Mouse (Mus musculus): Measurements from ENCODE around the gene Ncor2.
"Not testable (repeated sequence)": the region's sequence is repeated elsewhere in the genome, so short reads cannot be mapped to it uniquely, and the experiment has no call there.

The Ncor2 gene

GRCm38 (mm10) chr5:125179007-125179734 is at the start of gene Ncor2:
Ncor2 (minus strand) TSS chr5:125179219.
- in situ Hi-C loops (cut with MboI; ENCODE audit: low pct_unique_long_range_greater_than_20kb in 1 of 2, low sequenced_read_pairs in 2 of 2, unreplicated experiment in 1 of 2): no loop called here

GRCm38 (mm10) chr5:125227699-125228098 is 48.7 kb upstream of the Ncor2 start:
- in situ Hi-C loops (cut with MboI; ENCODE audit: low pct_unique_long_range_greater_than_20kb in 1 of 2, low sequenced_read_pairs in 2 of 2, unreplicated experiment in 1 of 2): no loop called here

GRCm38 (mm10) chr5:125226229-125226634 is 47.2 kb upstream of the Ncor2 start:
- in situ Hi-C loops (cut with MboI; ENCODE audit: low pct_unique_long_range_greater_than_20kb in 1 of 2, low sequenced_read_pairs in 2 of 2, unreplicated experiment in 1 of 2): no loop called here

GRCm38 (mm10) chr5:125224925-125225324 is 45.9 kb upstream of the Ncor2 start:
- in situ Hi-C loops (cut with MboI; ENCODE audit: low pct_unique_long_range_greater_than_20kb in 1 of 2, low sequenced_read_pairs in 2 of 2, unreplicated experiment in 1 of 2): no loop called here

- in situ Hi-C loops (cut with MboI; ENCODE audit: low pct_unique_long_range_greater_than_20kb in 1 of 2, low sequenced_read_pairs in 2 of 2, unreplicated experiment in 1 of 2): no loop called here
Observed at GRCm38 (mm10) chr5:125223961-125224360, 44.9 kb upstream of the Ncor2 start.

GRCm38 (mm10) chr5:125222706-125223105 is 43.7 kb upstream of the Ncor2 start:
- in situ Hi-C loops (cut with MboI; ENCODE audit: low pct_unique_long_range_greater_than_20kb in 1 of 2, low sequenced_read_pairs in 2 of 2, unreplicated experiment in 1 of 2): no loop called here

- in situ Hi-C loops (cut with MboI; ENCODE audit: low pct_unique_long_range_greater_than_20kb in 1 of 2, low sequenced_read_pairs in 2 of 2, unreplicated experiment in 1 of 2): no loop called here
Observed at GRCm38 (mm10) chr5:125221868-125222267, 42.8 kb upstream of the Ncor2 start.

GRCm38 (mm10) chr5:125217426-125218170 is 38.6 kb upstream of the Ncor2 start:
- in situ Hi-C loops (cut with MboI; ENCODE audit: low pct_unique_long_range_greater_than_20kb in 1 of 2, low sequenced_read_pairs in 2 of 2, unreplicated experiment in 1 of 2): loop anchor here in 1 of 2 experiments (5.0 kb wide), 1 partner anchor 40 kb away; no protein-coding TSS in a partner anchor

- in situ Hi-C loops (cut with MboI; ENCODE audit: low pct_unique_long_range_greater_than_20kb in 1 of 2, low sequenced_read_pairs in 2 of 2, unreplicated experiment in 1 of 2): loop anchor here in 1 of 2 experiments (5.0 kb wide), 1 partner anchor 41 kb away; no protein-coding TSS in a partner anchor
Observed at GRCm38 (mm10) chr5:125215930-125216459, 37.0 kb upstream of the Ncor2 start.

- in situ Hi-C loops (cut with MboI; ENCODE audit: low pct_unique_long_range_greater_than_20kb in 1 of 2, low sequenced_read_pairs in 2 of 2, unreplicated experiment in 1 of 2): loop anchor here in 1 of 2 experiments (5.0 kb wide), 1 partner anchor 42 kb away; no protein-coding TSS in a partner anchor
Observed at GRCm38 (mm10) chr5:125215346-125215929, 36.4 kb upstream of the Ncor2 start.

GRCm38 (mm10) chr5:125214064-125214463 is 35.0 kb upstream of the Ncor2 start:
- in situ Hi-C loops (cut with MboI; ENCODE audit: low pct_unique_long_range_greater_than_20kb in 1 of 2, low sequenced_read_pairs in 2 of 2, unreplicated experiment in 1 of 2): no loop called here

- in situ Hi-C loops (cut with MboI; ENCODE audit: low pct_unique_long_range_greater_than_20kb in 1 of 2, low sequenced_read_pairs in 2 of 2, unreplicated experiment in 1 of 2): not testable (repeated sequence)
Observed at GRCm38 (mm10) chr5:125204910-125205309, 25.9 kb upstream of the Ncor2 start.

GRCm38 (mm10) chr5:125204199-125204815 is 25.3 kb upstream of the Ncor2 start:
- in situ Hi-C loops (cut with MboI; ENCODE audit: low pct_unique_long_range_greater_than_20kb in 1 of 2, low sequenced_read_pairs in 2 of 2, unreplicated experiment in 1 of 2): no loop called here

GRCm38 (mm10) chr5:125203759-125204158 is 24.7 kb upstream of the Ncor2 start:
- in situ Hi-C loops (cut with MboI; ENCODE audit: low pct_unique_long_range_greater_than_20kb in 1 of 2, low sequenced_read_pairs in 2 of 2, unreplicated experiment in 1 of 2): no loop called here

- in situ Hi-C loops (cut with MboI; ENCODE audit: low pct_unique_long_range_greater_than_20kb in 1 of 2, low sequenced_read_pairs in 2 of 2, unreplicated experiment in 1 of 2): no loop called here
Observed at GRCm38 (mm10) chr5:125203099-125203498, 24.1 kb upstream of the Ncor2 start.

- in situ Hi-C loops (cut with MboI; ENCODE audit: low pct_unique_long_range_greater_than_20kb in 1 of 2, low sequenced_read_pairs in 2 of 2, unreplicated experiment in 1 of 2): no loop called here
Observed at GRCm38 (mm10) chr5:125202100-125202499, 23.1 kb upstream of the Ncor2 start.

GRCm38 (mm10) chr5:125199086-125199485 is 20.1 kb upstream of the Ncor2 start:
- in situ Hi-C loops (cut with MboI; ENCODE audit: low pct_unique_long_range_greater_than_20kb in 1 of 2, low sequenced_read_pairs in 2 of 2, unreplicated experiment in 1 of 2): no loop called here

GRCm38 (mm10) chr5:125197325-125197724 is 18.3 kb upstream of the Ncor2 start:
- in situ Hi-C loops (cut with MboI; ENCODE audit: low pct_unique_long_range_greater_than_20kb in 1 of 2, low sequenced_read_pairs in 2 of 2, unreplicated experiment in 1 of 2): not testable (repeated sequence)

- in situ Hi-C loops (cut with MboI; ENCODE audit: low pct_unique_long_range_greater_than_20kb in 1 of 2, low sequenced_read_pairs in 2 of 2, unreplicated experiment in 1 of 2): no loop called here
Observed at GRCm38 (mm10) chr5:125196054-125196453, 17.0 kb upstream of the Ncor2 start.
